Mouse (Mus musculus): Measurements from ENCODE around the gene Hist2h2ab. TPM values are rescaled to one million over a fixed set of nuclear protein-coding genes. Genes with fewer than 3 reads are reported as not detected.
"Not testable (repeated sequence)": the region's sequence is repeated elsewhere in the genome, so short reads cannot be mapped to it uniquely, and the experiment has no call there.

Hist2h2ab gene
- polyA plus RNA-seq, 1 experiment from 2014 or later: 0.77 TPM

- Histone ChIP-seq H3K9me3 (no peaks in the 10 kb centered on the region), H3K4me3 (no peak overlapping the region), H3K9ac (no peak overlapping the region), H3K27me3 (no peaks in the 10 kb centered on the region), H3K36me3 (no peaks in the 10 kb centered on the region), H3K4me1 (replicated peaks) (peaks cover 26% of the 10 kb centered on the region), H3K4me2 (peak overlapping the region; percentile 71), H3K27ac (replicated peaks) (peak overlapping the region; percentile 98)
- ATAC-seq (ENCODE audit: low FRiP score, low read depth): no peak
- WGBS: 83% methylated on average over 7 of the region's 7 CpGs
These were observed 24.4 kb downstream of the Hist2h2ab start for GRCm38 (mm10) chr3:96243921-96244572.

GRCm38 (mm10) chr3:96245003-96245886, 25.6 kb downstream of the Hist2h2ab start, which contains the start of gene Hist2h2aa1:
Hist2h2aa1 (plus strand) TSS chr3:96245497.
- H3K27me3 ChIP-seq: not testable (repeated sequence)

GRCm38 (mm10) chr3:96246018-96246417, 26.4 kb downstream of the Hist2h2ab start:
- Histone ChIP-seq H3K27ac (replicated peaks) (peak overlapping the region; percentile 70; the same call in 1 of the 2 replicates), H3K4me1 (replicated peaks) (peaks cover 20% of the 10 kb centered on the region), H3K4me2 (peak overlapping the region; percentile 48), H3K4me3 (peak overlapping the region; percentile 34)
- not testable (repeated sequence) for H3K36me3 ChIP-seq; H3K27me3 ChIP-seq; H3K9ac ChIP-seq; ATAC-seq (ENCODE audit: low FRiP score, low read depth); H3K9me3 ChIP-seq
- 0% methylated on average over 9 of the region's 21 CpGs for WGBS

More at GRCm38 (mm10) chr3:96245003-96245886, 25.6 kb downstream of the Hist2h2ab start, which contains the start of gene Hist2h2aa1:
- Histone ChIP-seq H3K9ac (peak within 1 kb of the TSS; percentile 73), H3K27ac (replicated peaks) (peak within 1 kb of the TSS; percentile 98), H3K4me1 (replicated peaks) (peaks cover 26% of the 10 kb centered on the region), H3K4me3 (peak within 1 kb of the TSS; percentile 50), H3K4me2 (peak within 1 kb of the TSS; percentile 71)
- under 1% methylated on average over 27 of the region's 88 CpGs for WGBS
- H3K36me3 ChIP-seq, H3K9me3 ChIP-seq: not testable (repeated sequence)
- ATAC-seq (ENCODE audit: low FRiP score, low read depth): peak; percentile 94

- not testable (repeated sequence) for H3K36me3 ChIP-seq, H3K27me3 ChIP-seq, H3K9me3 ChIP-seq
- peak within 1 kb of the TSS; percentile 70; the same call in 1 of the 2 replicates for H3K27ac ChIP-seq (replicated peaks)
- H3K4me3 ChIP-seq: peak within 1 kb of the TSS; percentile 34
- peak; percentile 91 for ATAC-seq (ENCODE audit: low FRiP score, low read depth)
- 0% methylated on average over 1 of the region's 47 CpGs for WGBS
- H3K4me1 ChIP-seq (replicated peaks): peaks cover 18% of the 10 kb centered on the region
- H3K9ac ChIP-seq: peak within 1 kb of the TSS; percentile 33; the same call in 1 of the 2 replicates
- peak within 1 kb of the TSS; percentile 49 for H3K4me2 ChIP-seq
These were observed 26.8 kb downstream of the Hist2h2ab start, which contains the start of gene Hist2h3c1 for GRCm38 (mm10) chr3:96246427-96246856. Hist2h3c1 (plus strand) TSS chr3:96246685.

- H3K4me2 ChIP-seq: peak overlapping the region; percentile 49
- peaks cover 18% of the 10 kb centered on the region for H3K4me1 ChIP-seq (replicated peaks)
- H3K4me3 ChIP-seq: peak overlapping the region; percentile 29
- H3K27ac ChIP-seq (replicated peaks): no peak overlapping the region
- no peaks in the 10 kb centered on the region for H3K9me3 ChIP-seq
- peak overlapping the region; percentile 33; the same call in 1 of the 2 replicates for H3K9ac ChIP-seq
- H3K27me3 ChIP-seq: no peaks in the 10 kb centered on the region
- no peaks in the 10 kb centered on the region for H3K36me3 ChIP-seq
- no peak for ATAC-seq (ENCODE audit: low FRiP score, low read depth)
- 6% methylated on average over 11 of the region's 11 CpGs for WGBS
These were observed 27.9 kb downstream of the Hist2h2ab start for GRCm38 (mm10) chr3:96247356-96248140.

GRCm38 (mm10) chr3:96248141-96249033, 28.7 kb downstream of the Hist2h2ab start:
- WGBS: 55% methylated on average over 6 of the region's 6 CpGs
- peak overlapping the region; percentile 49 for H3K4me2 ChIP-seq
- no peak for ATAC-seq (ENCODE audit: low FRiP score, low read depth)
- H3K4me1 ChIP-seq (replicated peaks): peaks cover 18% of the 10 kb centered on the region
- no peaks in the 10 kb centered on the region for H3K27me3 ChIP-seq
- H3K4me3 ChIP-seq: no peak overlapping the region
- no peak overlapping the region for H3K27ac ChIP-seq (replicated peaks)
- no peak overlapping the region for H3K9ac ChIP-seq
- no peaks in the 10 kb centered on the region for H3K36me3 ChIP-seq
- H3K9me3 ChIP-seq: no peaks in the 10 kb centered on the region

- Histone ChIP-seq H3K4me1 (replicated peaks) (peaks cover 18% of the 10 kb centered on the region), H3K4me2 (no peak overlapping the region), H3K9ac (no peak overlapping the region), H3K27ac (replicated peaks) (no peak overlapping the region), H3K36me3 (no peaks in the 10 kb centered on the region), H3K4me3 (no peak overlapping the region), H3K27me3 (no peaks in the 10 kb centered on the region), H3K9me3 (no peaks in the 10 kb centered on the region)
- whole genome bisulfite sequencing: 57% methylated on average over 4 of the region's 4 CpGs
- ATAC-seq (ENCODE audit: low FRiP score, low read depth): no peak
These were observed 29.3 kb downstream of the Hist2h2ab start for GRCm38 (mm10) chr3:96249034-96249345.

GRCm38 (mm10) chr3:96250890-96251289, 31.2 kb downstream of the Hist2h2ab start:
- Histone ChIP-seq H3K9ac (no peak overlapping the region), H3K27ac (replicated peaks) (no peak overlapping the region), H3K27me3 (no peaks in the 10 kb centered on the region), H3K4me3 (no peak overlapping the region), H3K4me1 (replicated peaks) (peaks cover 8% of the 10 kb centered on the region), H3K4me2 (no peak overlapping the region), H3K9me3 (no peaks in the 10 kb centered on the region), H3K36me3 (no peaks in the 10 kb centered on the region)
- no peak for ATAC-seq (ENCODE audit: low FRiP score, low read depth)
- WGBS: 82% methylated on average over 3 of the region's 3 CpGs

- 91% methylated on average over 3 of the region's 3 CpGs for WGBS
- H3K9me3 ChIP-seq: no peaks in the 10 kb centered on the region
These were observed 32.1 kb downstream of the Hist2h2ab start for GRCm38 (mm10) chr3:96251787-96252186.

GRCm38 (mm10) chr3:96254683-96255355, 35.2 kb downstream of the Hist2h2ab start:
- Histone ChIP-seq H3K27me3 (no peaks in the 10 kb centered on the region), H3K9ac (no peak overlapping the region), H3K9me3 (no peaks in the 10 kb centered on the region), H3K27ac (replicated peaks) (no peak overlapping the region), H3K4me2 (no peak overlapping the region), H3K4me1 (replicated peaks) (no peaks in the 10 kb centered on the region), H3K36me3 (no peaks in the 10 kb centered on the region), H3K4me3 (no peak overlapping the region)
- peak; percentile 30; the same call in 1 of the 2 replicates for ATAC-seq (ENCODE audit: low FRiP score, low read depth)
- 51% methylated on average over 10 of the region's 10 CpGs for WGBS

More at GRCm38 (mm10) chr3:96251787-96252186, 32.1 kb downstream of the Hist2h2ab start:
- no peaks in the 10 kb centered on the region for H3K36me3 ChIP-seq
- no peak for ATAC-seq (ENCODE audit: low FRiP score, low read depth)
- H3K4me2 ChIP-seq: no peak overlapping the region
- H3K4me3 ChIP-seq: no peak overlapping the region
- peaks cover 8% of the 10 kb centered on the region for H3K4me1 ChIP-seq (replicated peaks)
- H3K27me3 ChIP-seq: no peaks in the 10 kb centered on the region
- H3K9ac ChIP-seq: no peak overlapping the region
- H3K27ac ChIP-seq (replicated peaks): no peak overlapping the region
